Mouse (Mus musculus) bone marrow, adult 2 months (tissue): Measurements from ENCODE around the gene Nav1.

ENCODE experiments used
- CTCF ChIP-seq: fragments of 200-500 bp; IDR thresholded peaks from 2 replicates; pipeline ENCODE4 v1.5.1; 2011; ENCODE audit warnings: low read length, control low read depth; ENCODE audit not compliant: control insufficient read depth, insufficient read depth
- POLR2A ChIP-seq: fragments of 200-500 bp; IDR thresholded peaks from 2 replicates; pipeline ENCODE4 v1.6.1; 2011; ENCODE audit warnings: low read depth, mild to moderate bottlenecking, control low read depth, low read length, borderline replicate concordance; ENCODE audit not compliant: control insufficient read depth

- TF ChIP-seq CTCF (no peak), POLR2A (no peak)
Measured at GRCm38 (mm10) chr1:135631515-135631914, 24.4 kb upstream of the Nav1 start.
